Mouse (Mus musculus) lung, postnatal 4 days (tissue): Measurements from ENCODE around the gene Morf4l1.

ENCODE experiments used
- DNase-seq, 2 experiments: peaks; one replicate each; pipeline ENCODE4 v3.0.0; 2021

The Morf4l1 gene

GRCm38 (mm10) chr9:90114567-90115307 lies at the start of gene Morf4l1:
Morf4l1 (minus strand) TSS chr9:90114774.
- peak; percentile 96 to 99 for DNase-seq

DNA sequence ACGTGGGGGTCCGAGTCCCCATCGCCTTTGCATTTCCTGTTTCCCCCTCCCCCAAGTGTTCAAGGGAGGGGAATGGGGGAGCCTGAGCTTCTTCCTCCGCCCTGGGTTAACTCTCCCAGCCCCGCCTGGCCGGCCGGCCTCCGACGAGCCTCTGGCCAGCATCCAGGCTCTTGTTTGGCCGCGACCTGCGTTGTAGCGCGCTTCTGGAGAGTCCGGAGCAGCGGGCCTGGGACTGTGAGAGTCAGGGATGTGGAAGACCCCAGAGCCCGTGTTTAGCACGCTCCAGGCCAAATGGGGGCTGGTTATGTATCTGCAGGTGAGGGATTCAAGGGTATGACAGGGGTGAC lies 49.1 kb upstream of the Morf4l1 start:
- peak; percentile 62 to 80 for DNase-seq

DNA sequence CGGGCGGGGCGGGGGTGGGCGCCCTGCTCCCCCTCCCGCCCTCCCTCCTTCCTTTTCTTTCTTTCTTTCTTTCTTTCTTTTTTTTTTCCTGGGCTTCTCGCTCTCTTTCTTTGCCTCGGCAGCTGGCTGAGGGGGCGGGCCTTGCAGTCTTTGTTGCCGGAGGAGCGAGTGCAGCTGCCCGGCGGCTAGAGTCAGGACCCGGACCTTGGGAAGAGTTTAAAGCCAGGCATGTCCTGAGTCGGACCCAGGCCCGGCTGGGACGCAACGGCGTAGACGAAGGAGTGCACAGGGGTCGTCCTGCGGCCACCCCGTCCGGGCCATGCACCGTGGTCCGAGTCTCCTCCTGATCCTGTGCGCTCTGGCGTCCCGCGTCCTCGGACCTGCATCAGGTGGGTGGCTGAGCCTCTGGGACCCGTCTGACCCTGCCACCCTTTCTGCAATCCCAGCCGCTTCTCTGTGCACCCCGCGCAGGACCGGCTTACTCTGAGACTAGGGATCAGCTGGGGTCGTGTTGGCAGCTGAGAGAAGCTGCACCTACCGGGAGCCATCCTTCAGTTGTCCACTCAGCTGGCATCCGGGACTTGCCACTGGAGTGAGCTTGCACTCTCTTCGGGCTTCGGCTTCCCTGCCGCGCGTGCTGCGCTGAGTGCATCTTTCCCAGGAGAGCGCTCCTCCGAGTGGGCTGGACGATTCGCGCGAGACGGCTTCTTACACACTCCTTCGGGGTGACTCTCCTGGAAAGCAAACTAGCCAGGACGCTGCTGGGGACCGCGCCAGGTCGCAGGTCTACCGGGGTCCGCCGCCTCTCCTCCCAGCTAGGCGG lies 48.6 kb upstream of the Morf4l1 start, which contains the start of gene Adamts7:
TSS of gene Adamts7 (plus strand) at position 144 of the 823 bp plus-strand sequence.
- peak; percentile 61 to 65 for DNase-seq

- DNase-seq, result peak; percentile 81 to 90
Observed at GRCm38 (mm10) chr9:90162243-90162925, 47.8 kb upstream of the Morf4l1 start.

DNA sequence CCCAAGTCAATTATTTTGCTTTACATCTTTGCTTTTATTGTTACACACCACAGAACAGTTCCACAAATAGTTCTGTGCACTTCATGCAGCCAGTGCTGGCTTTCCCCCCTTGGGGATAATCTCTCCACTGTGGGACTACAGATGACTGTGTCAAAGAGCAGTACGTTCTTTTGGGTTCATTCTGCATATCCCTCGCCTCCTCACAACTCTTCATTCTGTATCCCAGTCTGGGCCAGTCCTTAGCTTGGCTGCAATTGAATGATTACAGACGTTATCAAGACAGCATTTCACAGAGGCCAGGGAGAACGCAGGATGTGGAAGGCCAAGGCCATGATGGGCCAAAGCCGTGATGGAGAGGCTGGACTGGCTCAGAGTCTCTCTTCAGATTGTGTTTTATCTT lies 32.3 kb upstream of the Morf4l1 start:
- no peak for DNase-seq

DNA sequence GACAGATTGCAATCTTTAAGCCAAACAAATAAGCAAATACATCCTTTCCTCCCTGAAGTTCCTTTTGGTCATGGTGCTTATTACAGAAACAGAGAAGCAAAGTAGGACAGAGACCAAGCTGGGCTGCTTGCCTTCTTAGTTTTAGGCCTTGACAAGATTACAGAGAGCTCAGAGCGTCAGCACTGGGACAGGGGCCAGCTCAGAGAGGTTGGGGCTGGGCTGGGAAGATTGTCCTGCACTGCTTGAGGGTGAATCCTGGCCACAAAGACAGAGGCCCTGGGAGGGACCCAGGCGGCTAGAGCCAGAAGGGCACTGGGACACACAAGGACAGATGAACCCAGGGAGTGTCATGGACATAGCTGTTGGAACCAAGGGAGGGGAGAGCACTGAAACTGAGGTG lies 31.2 kb upstream of the Morf4l1 start:
- peak in 1 of 2 experiments; percentile 55 for DNase-seq

- no peak for DNase-seq
Observed at GRCm38 (mm10) chr9:90136678-90136965, 22.0 kb upstream of the Morf4l1 start.

DNA sequence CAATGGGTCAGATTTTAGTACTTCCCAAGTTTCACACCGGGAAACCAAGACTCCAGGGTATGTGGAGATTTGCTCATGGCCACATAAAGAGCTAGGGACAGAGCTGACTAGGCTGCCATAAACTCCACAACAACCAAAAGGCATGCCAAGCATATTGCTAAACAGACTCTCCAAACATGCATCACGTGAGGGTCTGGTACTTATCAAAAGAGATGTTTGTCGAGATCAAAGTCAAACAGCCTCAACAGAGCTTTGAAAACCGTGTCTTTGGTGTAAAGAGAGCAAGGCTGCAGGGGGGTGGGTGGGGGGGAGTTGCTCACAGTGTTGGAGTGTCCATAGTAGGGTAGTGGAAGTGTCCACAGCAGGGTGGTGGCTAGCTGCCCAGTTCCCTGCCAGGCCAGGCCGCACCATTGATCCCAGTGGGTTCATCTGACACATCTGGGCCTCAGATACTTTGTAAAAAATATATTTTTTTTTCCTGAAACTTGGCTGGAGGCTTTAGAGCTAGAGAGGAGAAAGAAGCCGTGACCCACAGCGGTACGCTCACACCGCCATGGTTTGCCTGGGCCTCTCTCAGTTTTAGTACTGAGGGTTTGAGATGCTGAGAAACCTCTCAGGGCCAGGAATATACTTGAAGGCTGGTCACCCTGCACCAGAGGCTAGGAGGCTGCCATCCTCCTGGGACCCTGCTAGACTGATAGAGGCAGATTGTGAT lies 21.5 kb upstream of the Morf4l1 start:
- DNase-seq, result peak in 1 of 2 experiments; percentile 37

- no peak for DNase-seq
Observed at GRCm38 (mm10) chr9:90135466-90135865, 20.9 kb upstream of the Morf4l1 start.

- DNase-seq, result no peak
Observed at GRCm38 (mm10) chr9:90133562-90134355, 19.2 kb upstream of the Morf4l1 start.

DNA sequence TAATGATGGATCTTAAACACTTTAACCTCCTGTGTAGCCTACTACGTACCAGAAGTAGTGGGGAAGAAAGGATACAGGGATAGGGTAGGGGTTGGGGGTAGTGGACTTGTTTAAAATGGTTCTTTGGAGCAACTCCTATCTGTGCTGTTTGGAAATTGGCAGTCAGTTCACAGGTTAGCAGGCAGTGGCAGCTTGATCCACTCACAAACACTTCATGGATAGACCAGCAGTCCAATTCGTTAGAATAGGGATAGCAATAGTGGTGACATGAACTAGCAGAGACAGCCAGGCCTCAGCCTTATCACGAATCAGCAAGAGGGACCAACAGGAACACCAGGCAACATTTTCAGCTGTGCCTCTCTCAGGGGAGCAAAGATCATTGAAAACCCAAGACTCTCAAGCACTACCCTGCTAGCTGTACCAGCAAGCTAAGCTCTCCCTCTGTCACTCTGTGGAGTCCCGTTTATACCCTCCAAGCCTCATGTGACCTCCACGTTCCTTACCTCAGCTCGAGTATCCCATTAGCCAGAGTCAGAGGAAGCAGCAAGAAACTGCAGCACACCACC lies 14.1 kb upstream of the Morf4l1 start:
- no peak for DNase-seq

- DNase-seq, result no peak
Observed at GRCm38 (mm10) chr9:90127146-90127545, 12.6 kb upstream of the Morf4l1 start.

DNA sequence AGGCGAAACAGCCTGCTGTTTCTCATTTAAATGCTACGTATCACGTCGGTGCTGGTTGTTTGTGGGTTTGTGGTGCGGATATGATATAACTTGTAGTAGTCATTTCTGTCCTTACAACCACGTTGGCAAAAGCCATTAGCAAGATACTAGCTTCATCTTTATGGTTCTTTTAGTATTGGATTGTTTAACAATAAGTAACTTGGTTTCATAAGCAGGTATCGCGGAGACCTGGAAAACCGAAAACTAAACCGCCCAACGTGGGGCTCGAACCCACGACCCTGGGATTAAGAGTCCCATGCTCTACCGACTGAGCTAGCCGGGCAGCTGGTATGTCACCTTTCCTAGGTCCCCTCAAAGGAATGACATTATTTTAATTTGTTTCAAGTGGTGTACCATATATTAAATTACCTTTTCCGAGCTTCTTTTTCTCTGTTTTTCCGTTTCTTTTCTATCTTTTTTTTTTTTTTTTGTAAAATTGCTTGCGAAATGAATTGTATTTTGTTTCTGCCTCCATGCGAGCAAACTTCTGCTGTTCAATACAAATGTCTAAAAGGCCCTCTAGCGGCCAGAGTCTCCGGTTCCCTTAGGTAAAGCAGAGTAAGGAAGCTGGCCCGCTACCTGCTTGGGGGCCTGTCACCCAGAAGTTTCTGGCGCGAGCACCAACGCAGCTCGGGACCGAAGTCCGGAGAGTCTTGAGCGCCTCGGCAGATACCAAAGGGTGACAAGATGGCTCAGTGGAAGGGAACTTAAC lies 11.9 kb upstream of the Morf4l1 start:
- peak; percentile 66 to 79 for DNase-seq

DNA sequence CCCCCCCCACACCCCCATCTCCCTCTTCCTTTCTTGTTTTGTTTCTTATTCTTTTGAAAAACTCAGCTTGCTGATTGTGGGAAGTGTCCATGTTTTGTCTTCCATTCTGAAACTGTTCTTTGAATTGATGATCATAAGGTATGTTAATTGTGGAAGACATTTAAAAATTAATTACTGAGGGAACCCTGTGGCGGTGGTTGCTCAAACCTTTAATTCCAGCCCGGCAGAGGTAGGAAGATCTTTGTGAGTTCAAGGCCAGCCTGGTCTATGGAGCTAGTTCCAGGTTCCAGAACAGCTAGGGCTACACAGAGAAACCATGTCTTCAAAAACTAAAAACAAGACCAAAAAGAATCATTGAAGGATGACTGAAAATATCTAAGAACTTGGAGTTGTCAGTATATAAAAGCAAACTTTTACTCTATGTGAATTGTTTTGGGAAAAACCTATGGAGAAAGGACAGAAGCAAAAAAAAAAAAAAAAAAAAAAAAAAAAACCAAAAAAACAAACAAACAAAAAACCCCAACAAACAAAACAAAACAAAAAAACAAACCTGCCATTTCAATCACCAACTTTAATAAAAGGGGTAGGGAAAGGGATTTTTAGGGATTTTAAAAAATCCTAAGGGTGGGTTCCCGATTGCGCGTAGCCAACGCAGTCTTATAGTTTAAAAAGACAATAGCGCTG lies 11.0 kb upstream of the Morf4l1 start:
- DNase-seq, result no peak

GRCm38 (mm10) chr9:90124873-90125245 lies 10.3 kb upstream of the Morf4l1 start:
- DNase-seq, result peak in 1 of 2 experiments; percentile 24

- no peak for DNase-seq
Observed at GRCm38 (mm10) chr9:90124156-90124872, 9.7 kb upstream of the Morf4l1 start.

GRCm38 (mm10) chr9:90122246-90122740 lies 7.7 kb upstream of the Morf4l1 start:
- no peak for DNase-seq

DNA sequence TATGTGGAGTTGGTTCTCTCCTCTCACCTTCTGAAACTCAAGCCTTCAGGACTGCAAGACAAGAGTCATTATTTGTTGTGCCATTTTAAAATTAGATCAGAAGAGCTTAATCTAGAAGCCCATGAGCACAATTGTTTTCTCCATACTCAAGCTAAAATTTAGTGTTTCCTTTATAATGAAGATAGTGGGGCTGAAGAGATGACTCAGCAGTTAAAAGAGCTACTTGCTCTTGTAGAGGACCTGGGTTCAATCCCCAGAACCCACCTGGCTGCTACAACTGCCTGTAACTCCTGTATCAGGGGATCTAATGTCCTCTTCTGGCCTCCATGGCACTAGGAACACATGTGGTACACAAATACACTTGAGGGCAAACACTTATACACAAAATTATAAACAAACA lies 2.7 kb upstream of the Morf4l1 start:
- DNase-seq, result no peak

- DNase-seq, result no peak
Observed at GRCm38 (mm10) chr9:90115308-90115700, 730 bp upstream of the Morf4l1 start.
